Mouse (Mus musculus) thymus, adult 18-20 months (tissue): Measurements from ENCODE around the gene Enpp1.
A peak's percentile ranks its signal among the peaks of the same experiment; 100 is the strongest.

Experiments
- DNase-seq, 2 experiments: peaks; one replicate each; pipeline ENCODE4 v3.0.0; 2022; ENCODE audit warnings: mixed read lengths in 2 of 2

The Enpp1 gene

GRCm38 (mm10) chr10:24711480-24712366 is at the start of gene Enpp1:
Enpp1 (minus strand) TSS chr10:24712159.
- peak; percentile 35 to 37 for DNase-seq

- DNase-seq = no peak
Observed at GRCm38 (mm10) chr10:24758326-24758915, 46.5 kb upstream of the Enpp1 start.

GRCm38 (mm10) chr10:24754874-24755540 is 43.0 kb upstream of the Enpp1 start:
- no peak for DNase-seq

GRCm38 (mm10) chr10:24754251-24754835 is 42.4 kb upstream of the Enpp1 start:
- DNase-seq = peak; percentile 12 to 57

- no peak for DNase-seq
Observed at GRCm38 (mm10) chr10:24753536-24754250, 41.7 kb upstream of the Enpp1 start.

- DNase-seq = no peak
Observed at GRCm38 (mm10) chr10:24742950-24743487, 31.1 kb upstream of the Enpp1 start.

- no peak for DNase-seq
Observed at GRCm38 (mm10) chr10:24741229-24742198, 29.6 kb upstream of the Enpp1 start.

- no peak for DNase-seq
Observed at GRCm38 (mm10) chr10:24739171-24739570, 27.2 kb upstream of the Enpp1 start.

GRCm38 (mm10) chr10:24738456-24738855 is 26.5 kb upstream of the Enpp1 start:
- no peak for DNase-seq

- DNase-seq = no peak
Observed at GRCm38 (mm10) chr10:24735027-24735777, 23.2 kb upstream of the Enpp1 start.

GRCm38 (mm10) chr10:24727478-24727877 is 15.5 kb upstream of the Enpp1 start:
- DNase-seq = no peak

GRCm38 (mm10) chr10:24725197-24725596 is 13.2 kb upstream of the Enpp1 start:
- no peak for DNase-seq

- no peak for DNase-seq
Observed at GRCm38 (mm10) chr10:24721841-24722240, 9.9 kb upstream of the Enpp1 start.

- no peak for DNase-seq
Observed at GRCm38 (mm10) chr10:24719383-24719782, 7.4 kb upstream of the Enpp1 start.

- no peak for DNase-seq
Observed at GRCm38 (mm10) chr10:24718720-24719119, 6.8 kb upstream of the Enpp1 start.

- DNase-seq = no peak
Observed at GRCm38 (mm10) chr10:24718058-24718457, 6.1 kb upstream of the Enpp1 start.

- DNase-seq = no peak
Observed at GRCm38 (mm10) chr10:24716232-24716631, 4.3 kb upstream of the Enpp1 start.

GRCm38 (mm10) chr10:24712901-24713300 is 942 bp upstream of the Enpp1 start:
- DNase-seq = no peak

- no peak for DNase-seq
Observed at GRCm38 (mm10) chr10:24712367-24712761, 405 bp upstream of the Enpp1 start.

GRCm38 (mm10) chr10:24711071-24711470 is 888 bp downstream of the Enpp1 start:
- no peak for DNase-seq
